Mouse (Mus musculus) MEL (cell line): ENCODE data around the gene Il13ra2. TPM values are rescaled to one million over a fixed set of nuclear protein-coding genes. Genes with fewer than 3 reads are reported as not detected.
"Not testable (repeated sequence)": the region's sequence is repeated elsewhere in the genome, so short reads cannot be mapped to it uniquely, and the experiment has no call there.

Experiments
- DNase-seq: peaks from one replicate; pipeline ENCODE4 v3.0.0; 2011; ENCODE audit warnings: low read depth, low spot score
- H3K27ac ChIP-seq: 2 replicates; pipeline ENCODE4 v1.5.1; 2012; ENCODE audit warnings: low read depth, mild to moderate bottlenecking, control low read depth, low read length, moderate library complexity; ENCODE audit not compliant: control insufficient read depth
- H3K27me3 ChIP-seq, 2 experiments: fragments of 150-350 bp in 1 of 2; sonication (generic) in 1 of 2; 2 replicates each; pipeline ENCODE4 v1.6.1; 2012; ENCODE audit warnings: low read length in 2 of 2, mild to moderate bottlenecking in 2 of 2, improper control_type of control experiment in 1 of 2, moderate library complexity in 1 of 2; ENCODE audit not compliant: insufficient read depth in 2 of 2, control insufficient read depth in 1 of 2
- H3K36me3 ChIP-seq, 2 experiments: 2 replicates each; pipeline ENCODE4 v1.6.1; 2012 to 2014; ENCODE audit warnings: low read length in 2 of 2, improper control_type of control experiment in 1 of 2, inconsistent platforms in 1 of 2, mild to moderate bottlenecking in 1 of 2; ENCODE audit not compliant: insufficient read depth in 2 of 2, control insufficient read depth in 1 of 2
- H3K4me1 ChIP-seq, 2 experiments: fragments of 150-350 bp in 1 of 2; sonication (generic) in 1 of 2; 2 replicates each; pipeline ENCODE4 v1.6.1; 2012; ENCODE audit warnings: low read length in 2 of 2, improper control_type of control experiment in 1 of 2, mild to moderate bottlenecking in 1 of 2; ENCODE audit not compliant: insufficient read depth in 2 of 2, control insufficient read depth in 1 of 2
- H3K4me3 ChIP-seq, 2 experiments: fragments of 150-350 bp in 1 of 2; sonication (generic) in 1 of 2; 2 replicates each; pipeline ENCODE4 v1.5.1; 2012; ENCODE audit warnings: low read depth in 2 of 2, low read length in 2 of 2, mild to moderate bottlenecking in 2 of 2, moderate library complexity in 2 of 2, control low read depth in 1 of 2, improper control_type of control experiment in 1 of 2; ENCODE audit not compliant: control insufficient read depth in 1 of 2, insufficient read depth in 1 of 2
- H3K79me2 ChIP-seq: 2 replicates; pipeline ENCODE4 v1.6.1; 2012; ENCODE audit warnings: mild to moderate bottlenecking, low read length, moderate library complexity; ENCODE audit not compliant: control insufficient read depth, poor library complexity, insufficient read depth
- H3K9ac ChIP-seq: 2 replicates; pipeline ENCODE4 v1.6.1; 2012; ENCODE audit warnings: low read depth, mild to moderate bottlenecking, control low read depth, low read length, moderate library complexity; ENCODE audit not compliant: control insufficient read depth, poor library complexity, severe bottlenecking
- H3K9me3 ChIP-seq: fragments of 150-350 bp; sonication (generic); replicated peaks from 2 replicates; pipeline ENCODE4 v1.6.1; 2012; ENCODE audit warnings: mild to moderate bottlenecking, low read length, improper control_type of control experiment, moderate library complexity; ENCODE audit not compliant: insufficient read depth
- CTCF ChIP-seq, 3 experiments: IDR thresholded peaks in 2 of 3; conservative IDR thresholded peaks in 1 of 3; 2 replicates each; pipeline ENCODE4 v1.5.1; 2011 to 2012; ENCODE audit warnings: low read length in 3 of 3, low read depth in 2 of 3, mild to moderate bottlenecking in 2 of 3, improper control_type of control experiment in 1 of 3, inconsistent platforms in 1 of 3, mixed read lengths in 1 of 3, moderate library complexity in 1 of 3; ENCODE audit not compliant: control insufficient read depth in 1 of 3, insufficient read depth in 1 of 3, poor library complexity in 1 of 3, severe bottlenecking in 1 of 3
- ELF1 ChIP-seq: IDR thresholded peaks from 2 replicates; pipeline ENCODE4 v1.6.1; 2014; ENCODE audit warnings: low read depth, mild to moderate bottlenecking, inconsistent platforms, low read length, improper control_type of control experiment, moderate library complexity
- EP300 ChIP-seq, 2 experiments: IDR thresholded peaks; 2 replicates each; pipeline ENCODE4 v1.6.1; 2011; ENCODE audit warnings: improper control_type of control experiment in 2 of 2, low read length in 2 of 2, low read depth in 1 of 2, mild to moderate bottlenecking in 1 of 2
- ETS1 ChIP-seq: IDR thresholded peaks from 2 replicates; pipeline ENCODE4 v1.6.1; 2012; ENCODE audit warnings: low read depth, mild to moderate bottlenecking, inconsistent platforms, low read length, improper control_type of control experiment, moderate library complexity
- HCFC1 ChIP-seq: IDR thresholded peaks from 2 replicates; pipeline ENCODE4 v1.6.1; 2012; ENCODE audit warnings: low read depth, mild to moderate bottlenecking, inconsistent platforms, low read length, improper control_type of control experiment, moderate library complexity
- JUND ChIP-seq: IDR thresholded peaks from 2 replicates; pipeline ENCODE4 v1.6.1; 2011; ENCODE audit warnings: low read depth, mild to moderate bottlenecking, improper control_type of control experiment, low read length
- MAX ChIP-seq: IDR thresholded peaks from 2 replicates; pipeline ENCODE4 v1.6.1; 2011; ENCODE audit warnings: low read length, improper control_type of control experiment
- MAZ ChIP-seq: IDR thresholded peaks from 2 replicates; pipeline ENCODE4 v1.6.1; 2012; ENCODE audit warnings: low read depth, mild to moderate bottlenecking, inconsistent platforms, low read length, improper control_type of control experiment
- MEF2A ChIP-seq: IDR thresholded peaks from 2 replicates; pipeline ENCODE4 v1.6.1; 2014; ENCODE audit warnings: low read depth, mild to moderate bottlenecking, inconsistent platforms, low read length, improper control_type of control experiment; ENCODE audit not compliant: poor library complexity, insufficient replicate concordance, severe bottlenecking; ENCODE audit errors: extremely low read depth
- MYC ChIP-seq: IDR thresholded peaks from 2 replicates; pipeline ENCODE4 v1.6.1; 2011; ENCODE audit warnings: low read depth, mild to moderate bottlenecking, low read length, improper control_type of control experiment, moderate library complexity
- POLR2A ChIP-seq, 2 experiments: IDR thresholded peaks; 2 replicates each; pipeline ENCODE4 v1.6.1; 2011 to 2012; ENCODE audit warnings: low read length in 2 of 2, mild to moderate bottlenecking in 2 of 2, control low read depth in 1 of 2, improper control_type of control experiment in 1 of 2, low read depth in 1 of 2, moderate library complexity in 1 of 2; ENCODE audit not compliant: control insufficient read depth in 1 of 2, insufficient read depth in 1 of 2, poor library complexity in 1 of 2
- POLR2AphosphoS5 ChIP-seq: IDR thresholded peaks from 2 replicates; pipeline ENCODE4 v1.6.1; 2012; ENCODE audit warnings: low read depth, borderline replicate concordance, mild to moderate bottlenecking, inconsistent platforms, low read length, moderate library complexity, mixed read lengths
- SIN3A ChIP-seq: IDR thresholded peaks from 2 replicates; pipeline ENCODE4 v1.6.1; 2012; ENCODE audit warnings: low read length, improper control_type of control experiment, inconsistent platforms
- TAL1 ChIP-seq: IDR thresholded peaks from 2 replicates; pipeline ENCODE4 v1.6.1; 2012; ENCODE audit warnings: mild to moderate bottlenecking, inconsistent platforms, low read length, moderate library complexity, mixed read lengths
- TCF12 ChIP-seq: IDR thresholded peaks from 2 replicates; pipeline ENCODE4 v1.6.1; 2014; ENCODE audit warnings: low read depth, mild to moderate bottlenecking, inconsistent platforms, low read length, improper control_type of control experiment, moderate library complexity
- UBTF ChIP-seq: IDR thresholded peaks from 2 replicates; pipeline ENCODE4 v1.6.1; 2012; ENCODE audit warnings: low read depth, mild to moderate bottlenecking, inconsistent platforms, low read length, improper control_type of control experiment, moderate library complexity, borderline replicate concordance; ENCODE audit not compliant: insufficient read depth
- USF2 ChIP-seq, 2 experiments: IDR thresholded peaks; 2 replicates each; pipeline ENCODE4 v1.6.1; 2011 to 2012; ENCODE audit warnings: improper control_type of control experiment in 2 of 2, low read length in 2 of 2, borderline replicate concordance in 1 of 2, inconsistent platforms in 1 of 2, low read depth in 1 of 2, mild to moderate bottlenecking in 1 of 2; ENCODE audit not compliant: insufficient read depth in 1 of 2
- ZC3H11A ChIP-seq: IDR thresholded peaks from 2 replicates; pipeline ENCODE4 v1.6.1; 2012; ENCODE audit warnings: low read depth, mild to moderate bottlenecking, inconsistent platforms, low read length, improper control_type of control experiment
- ZNF384 ChIP-seq: IDR thresholded peaks from 2 replicates; pipeline ENCODE4 v1.6.1; 2012; ENCODE audit warnings: low read depth, mild to moderate bottlenecking, inconsistent platforms, low read length, improper control_type of control experiment
- polyA plus RNA-seq, 2 experiments: library from polyadenylated mRNA; stranded (reverse) in 1 of 2; unstranded in 1 of 2; fragments of >175 nt in 1 of 2; fragments of >200 nt in 1 of 2; gene quantifications; 2 replicates each; pipeline versions ENCODE4 v1.2.1 to v1.2.4; 2012; ENCODE audit warnings: low replicate concordance in 2 of 2, low read depth in 1 of 2; ENCODE audit not compliant: insufficient read length in 2 of 2, insufficient read depth in 1 of 2, missing spikeins in 1 of 2
- total RNA-seq: library from RNA; depleted of rRNA; stranded (reverse); fragments of 300-350 nt; gene quantifications from 2 replicates; pipeline ENCODE4 v1.2.3, GENCODE M21; 2012; rRNA removed

The Il13ra2 gene
- total RNA-seq (not detected in 2 replicates), polyA plus RNA-seq (not detected)

DNA sequence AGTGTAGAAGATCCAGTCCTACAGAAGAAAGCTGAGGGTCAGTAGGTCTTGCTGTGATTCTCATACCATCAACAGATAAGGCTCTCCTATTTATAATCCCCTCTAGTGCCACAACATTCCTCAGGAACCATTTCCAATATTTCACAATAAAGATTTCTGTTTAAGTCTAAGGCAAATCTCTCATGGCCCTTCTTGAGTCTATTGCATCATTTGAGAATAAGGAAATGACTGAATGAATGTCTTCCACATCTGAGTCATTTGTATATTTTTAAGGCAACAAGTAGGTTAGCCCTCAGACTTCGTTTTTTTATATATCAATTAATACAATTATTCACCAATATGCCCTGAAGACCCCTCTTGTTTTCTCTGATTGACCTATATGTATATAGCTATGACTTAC, at the start of gene Il13ra2:
Gene Il13ra2 (minus strand): TSS at position 64 of the 400 bp plus-strand sequence.
- H3K9ac ChIP-seq, result no peak within 1 kb of the TSS
- no peak for DNase-seq
- no peaks in the 10 kb centered on the region for H3K79me2 ChIP-seq
- no peaks in the 10 kb centered on the region for H3K4me1 ChIP-seq
- H3K9me3 ChIP-seq, result no peaks in the 10 kb centered on the region
- TF ChIP-seq TAL1 (no peak), USF2 (IDR thresholded peaks at IDR 0.05; ENCODE audit: borderline replicate concordance in 1 of 2, insufficient read depth in 1 of 2, low read depth in 1 of 2, low read length in 2 of 2) (no peak), POLR2A (IDR thresholded peaks at IDR 0.05; ENCODE audit: control insufficient read depth in 1 of 2, insufficient read depth in 1 of 2, low read depth in 1 of 2, low read length in 2 of 2, poor library complexity in 1 of 2) (no peak), MYC (no peak), HCFC1 (no peak), UBTF (no peak), ETS1 (no peak), ELF1 (no peak), MAX (no peak), JUND (no peak), EP300 (IDR thresholded peaks at IDR 0.05; ENCODE audit: low read depth in 1 of 2, low read length in 2 of 2) (no peak), MAZ (no peak), MEF2A (no peak), TCF12 (no peak), POLR2AphosphoS5 (no peak), CTCF (IDR thresholded peaks at IDR 0.05 in 2 of 3, conservative IDR thresholded peaks at IDR 0.05 in 1 of 3; ENCODE audit: control insufficient read depth in 1 of 3, insufficient read depth in 1 of 3, low read depth in 2 of 3, low read length in 3 of 3, poor library complexity in 1 of 3, severe bottlenecking in 1 of 3) (no peak), ZC3H11A (no peak), SIN3A (no peak), ZNF384 (no peak)
- TF ChIP-seq, all 39 proteins: peak for 0
- Histone ChIP-seq H3K27me3 (no peaks in the 10 kb centered on the region), H3K4me3 (no peak within 1 kb of the TSS), H3K36me3 (no peaks in the 10 kb centered on the region), H3K27ac (no peak within 1 kb of the TSS)

DNA sequence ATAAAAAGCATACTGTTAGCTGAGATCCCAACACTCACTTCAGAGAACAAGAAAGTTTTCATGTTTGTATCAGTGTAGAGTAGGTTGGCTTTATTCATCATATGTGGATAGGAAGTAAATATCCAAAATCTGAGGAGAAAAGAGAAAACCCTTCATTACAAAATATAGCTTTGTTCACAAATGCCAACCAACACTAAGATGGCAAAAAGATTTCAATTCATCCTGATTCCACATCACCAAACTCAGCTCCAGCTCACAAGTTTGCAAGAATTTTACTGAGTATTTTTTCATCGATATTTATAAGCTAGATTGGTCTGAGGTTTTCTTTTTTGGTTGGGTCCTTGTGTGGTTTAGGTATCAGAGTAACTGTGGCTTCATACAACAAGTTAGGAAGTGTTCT, 24.6 kb upstream of the Il13ra2 start, which contains the start of gene Vmn1r239-ps:
Gene Vmn1r239-ps (minus strand): TSS at position 101 of the 400 bp plus-strand sequence.
- not testable (repeated sequence) for H3K4me1 ChIP-seq, DNase-seq, H3K27ac ChIP-seq, H3K9me3 ChIP-seq, H3K9ac ChIP-seq, H3K36me3 ChIP-seq, H3K79me2 ChIP-seq, H3K4me3 ChIP-seq, H3K27me3 ChIP-seq
